Mouse (Mus musculus): Measurements from ENCODE around the gene Itga6. TPM values are rescaled to one million over a fixed set of nuclear protein-coding genes. Genes with fewer than 3 reads are reported as not detected.
"Not testable (repeated sequence)": the region's sequence is repeated elsewhere in the genome, so short reads cannot be mapped to it uniquely, and the experiment has no call there.

Itga6 gene
- polyA plus RNA-seq, 1 experiment = 160 TPM

DNA sequence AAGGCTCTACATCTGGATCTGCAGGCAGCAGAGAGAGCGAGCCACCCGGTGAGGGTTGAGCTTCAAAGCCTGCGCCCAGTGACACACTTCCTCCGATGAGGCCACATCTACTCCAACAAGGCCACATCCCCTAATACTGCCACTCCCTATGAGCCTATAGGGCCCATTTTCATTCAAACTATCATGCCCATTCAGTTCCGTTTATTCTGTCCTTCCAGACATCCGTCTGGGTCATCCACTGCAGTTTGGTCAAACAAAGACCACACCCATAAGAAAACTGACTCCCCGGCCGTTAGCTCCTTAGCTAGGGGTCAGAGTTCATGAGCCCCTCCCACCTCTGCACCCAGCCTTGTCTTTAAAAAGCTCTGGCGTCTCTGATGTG is 26.4 kb upstream of the Itga6 start:
- peaks cover 16% of the 10 kb centered on the region for H3K4me1 ChIP-seq (ENCODE audit: control insufficient read depth, insufficient read depth, low read length)

DNA sequence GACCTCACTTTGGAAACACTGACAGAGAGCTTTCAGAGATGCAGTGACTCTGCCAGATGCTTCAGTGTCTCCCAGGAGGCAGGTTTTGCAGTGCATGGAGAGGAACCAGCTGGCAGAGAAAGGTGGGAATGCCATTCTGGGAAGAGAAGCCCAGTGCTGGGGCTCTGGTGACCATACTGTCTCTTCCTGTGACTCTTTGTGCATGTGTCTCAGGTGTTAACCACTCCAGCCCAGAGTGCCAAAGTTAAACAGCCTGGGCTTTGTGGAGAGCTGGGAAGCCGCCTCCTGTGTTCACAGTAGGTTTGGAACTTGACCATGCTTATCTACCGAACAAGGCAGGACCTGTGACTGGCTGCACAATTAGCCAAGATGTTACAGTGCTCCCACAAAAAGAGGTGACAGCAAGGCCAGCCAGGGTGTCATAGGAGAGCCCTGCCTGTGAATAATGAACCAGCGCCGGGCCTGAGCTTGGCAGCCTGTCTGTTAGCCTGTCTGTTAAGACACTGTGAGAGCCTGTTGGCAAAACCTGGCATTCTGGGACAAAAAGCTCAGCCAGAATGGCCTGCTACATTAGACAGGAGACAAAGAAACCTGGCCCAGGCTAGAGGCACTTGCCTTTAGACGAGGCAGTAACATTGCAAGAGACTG is 25.9 kb upstream of the Itga6 start:
- peaks cover 16% of the 10 kb centered on the region for H3K4me1 ChIP-seq (ENCODE audit: control insufficient read depth, insufficient read depth, low read length)
- TF ChIP-seq POLR2A (IDR thresholded peaks at IDR 0.05; ENCODE audit: borderline replicate concordance, low read depth, low read length) (no peak), CTCF (IDR thresholded peaks at IDR 0.05; ENCODE audit: low read depth, low read length) (no peak)

More for the DNA sequence above, 26.4 kb upstream of the Itga6 start:
- no peak overlapping the region for H3K27ac ChIP-seq (ENCODE audit: insufficient read depth, low read depth, low read length)
- TF ChIP-seq POLR2A (IDR thresholded peaks at IDR 0.05; ENCODE audit: borderline replicate concordance, low read depth, low read length) (no peak), CTCF (IDR thresholded peaks at IDR 0.05; ENCODE audit: low read depth, low read length) (no peak)
- H3K4me3 ChIP-seq (ENCODE audit: insufficient read depth, low read length) = no peak overlapping the region

DNA sequence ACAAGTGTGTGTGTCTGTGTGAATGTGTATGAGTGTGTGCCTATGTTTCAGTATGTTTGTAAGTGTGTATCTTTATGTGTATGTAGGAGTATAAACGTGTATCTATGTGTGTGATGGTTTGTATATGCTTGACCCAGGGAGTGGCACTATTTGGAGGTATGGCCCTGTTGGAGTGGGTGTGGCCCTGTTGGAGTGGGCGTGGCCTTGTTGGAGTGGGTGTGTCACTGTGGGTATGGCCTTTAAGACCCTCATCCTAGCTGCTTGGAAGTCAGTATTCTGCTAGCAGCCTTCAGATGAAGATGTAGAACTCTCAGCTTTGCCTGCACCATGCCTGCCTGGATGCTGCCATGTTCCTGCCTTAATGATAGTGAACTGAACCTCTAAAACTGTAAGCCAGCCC is 24.9 kb upstream of the Itga6 start:
- H3K4me1 ChIP-seq (ENCODE audit: control insufficient read depth, insufficient read depth, low read length) = peaks cover 16% of the 10 kb centered on the region
- not testable (repeated sequence) for H3K4me3 ChIP-seq (ENCODE audit: insufficient read depth, low read length); H3K27ac ChIP-seq (ENCODE audit: insufficient read depth, low read depth, low read length)

More for the DNA sequence above, 25.9 kb upstream of the Itga6 start:
- H3K27ac ChIP-seq (ENCODE audit: insufficient read depth, low read depth, low read length) = no peak overlapping the region
- no peak overlapping the region for H3K4me3 ChIP-seq (ENCODE audit: insufficient read depth, low read length)

DNA sequence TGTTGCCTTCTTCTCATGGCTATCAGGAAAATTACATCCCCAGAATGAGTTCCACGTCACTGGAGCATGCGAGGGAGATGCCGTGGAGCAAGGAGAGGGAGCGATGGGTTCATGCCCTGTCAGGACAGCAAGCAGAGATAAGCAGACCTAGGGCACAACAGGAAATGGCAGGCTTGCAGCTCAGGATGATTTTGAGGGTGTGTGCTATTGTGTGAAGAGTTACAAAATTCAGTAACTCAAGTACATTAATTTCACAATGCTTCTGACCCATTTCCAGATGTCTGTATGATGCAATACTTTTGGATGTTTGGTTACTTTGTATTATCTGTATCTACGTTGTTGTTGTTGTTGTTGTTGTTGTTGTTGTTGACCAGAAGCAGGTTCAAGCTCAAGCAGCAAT is 22.5 kb upstream of the Itga6 start:
- no peak overlapping the region for H3K27ac ChIP-seq (ENCODE audit: insufficient read depth, low read depth, low read length)
- H3K4me1 ChIP-seq (ENCODE audit: control insufficient read depth, insufficient read depth, low read length) = peaks cover 16% of the 10 kb centered on the region
- no peak overlapping the region for H3K4me3 ChIP-seq (ENCODE audit: insufficient read depth, low read length)
- TF ChIP-seq CTCF (IDR thresholded peaks at IDR 0.05; ENCODE audit: low read depth, low read length) = no peak
- no peak for TF ChIP-seq POLR2A (IDR thresholded peaks at IDR 0.05; ENCODE audit: borderline replicate concordance, low read depth, low read length)

DNA sequence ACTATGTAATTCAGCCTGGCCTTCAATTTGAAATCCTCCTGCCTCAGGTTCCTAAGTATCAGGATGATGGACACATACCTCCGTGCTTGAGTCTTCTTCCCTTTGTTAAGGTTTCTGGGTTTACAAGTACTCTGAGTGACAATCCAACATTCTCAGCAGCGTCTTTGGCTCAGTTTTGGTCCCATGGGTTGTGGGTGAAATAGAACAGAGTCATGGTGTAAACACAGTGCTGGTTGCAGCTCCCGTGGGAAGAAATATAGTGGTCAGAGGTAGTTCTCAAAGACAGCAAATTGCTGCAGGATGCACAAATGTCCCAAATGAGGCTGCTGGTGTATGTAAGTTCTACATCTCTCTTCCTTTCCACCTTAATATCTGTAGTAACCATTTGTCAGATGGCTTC is 21.8 kb upstream of the Itga6 start:
- peaks cover 16% of the 10 kb centered on the region for H3K4me1 ChIP-seq (ENCODE audit: control insufficient read depth, insufficient read depth, low read length)
- no peak for TF ChIP-seq POLR2A (IDR thresholded peaks at IDR 0.05; ENCODE audit: borderline replicate concordance, low read depth, low read length)
- TF ChIP-seq CTCF (IDR thresholded peaks at IDR 0.05; ENCODE audit: low read depth, low read length) = no peak

DNA sequence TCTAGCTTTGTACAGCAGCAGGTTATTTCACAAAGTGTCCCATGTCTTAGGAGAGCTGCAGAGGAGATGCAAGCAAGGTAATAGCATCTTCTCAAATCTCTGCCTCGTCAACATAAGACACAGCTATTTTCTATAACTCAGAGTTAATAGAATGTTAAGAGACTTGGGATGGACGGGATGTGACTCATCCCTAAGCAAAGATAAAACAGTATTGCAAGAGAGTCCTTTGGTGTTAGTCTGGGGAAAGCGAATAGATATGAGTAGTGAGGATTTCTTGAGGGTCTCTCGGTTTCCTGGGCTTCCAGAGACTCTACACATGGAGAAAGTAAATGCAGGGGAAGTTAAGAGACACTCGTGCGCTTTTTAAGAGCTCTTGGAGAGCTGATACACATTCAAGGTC is 21.4 kb upstream of the Itga6 start:
- no peak for TF ChIP-seq CTCF (IDR thresholded peaks at IDR 0.05; ENCODE audit: low read depth, low read length)
- TF ChIP-seq POLR2A (IDR thresholded peaks at IDR 0.05; ENCODE audit: borderline replicate concordance, low read depth, low read length) = no peak
- Histone ChIP-seq H3K27ac (ENCODE audit: insufficient read depth, low read depth, low read length) (no peak overlapping the region), H3K4me3 (ENCODE audit: insufficient read depth, low read length) (no peak overlapping the region), H3K4me1 (ENCODE audit: control insufficient read depth, insufficient read depth, low read length) (peaks cover 16% of the 10 kb centered on the region)

More for the DNA sequence above, 21.8 kb upstream of the Itga6 start:
- no peak overlapping the region for H3K27ac ChIP-seq (ENCODE audit: insufficient read depth, low read depth, low read length)
- H3K4me3 ChIP-seq (ENCODE audit: insufficient read depth, low read length) = no peak overlapping the region

DNA sequence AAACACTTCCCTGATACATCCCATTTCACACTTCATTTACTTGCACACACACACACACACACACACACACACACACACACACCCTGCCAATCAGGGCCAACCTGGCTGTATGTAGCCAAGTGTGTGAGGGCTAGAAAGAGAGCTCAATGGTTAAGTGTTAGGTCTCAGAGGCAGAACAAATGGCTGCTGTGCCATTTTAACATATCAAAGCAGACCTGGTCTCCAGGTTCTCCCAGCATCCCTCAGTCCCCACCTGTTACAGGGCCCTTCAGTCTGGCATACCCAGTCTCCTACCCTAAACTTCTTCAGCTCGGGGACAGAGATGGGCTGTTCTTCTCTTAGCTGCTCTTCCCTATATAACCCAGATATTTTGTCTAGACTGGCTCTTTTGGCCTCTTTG is 20.0 kb upstream of the Itga6 start:
- no peak overlapping the region for H3K27ac ChIP-seq (ENCODE audit: insufficient read depth, low read depth, low read length)
- H3K4me3 ChIP-seq (ENCODE audit: insufficient read depth, low read length) = no peak overlapping the region
- no peak for TF ChIP-seq CTCF (IDR thresholded peaks at IDR 0.05; ENCODE audit: low read depth, low read length)
- no peak for TF ChIP-seq POLR2A (IDR thresholded peaks at IDR 0.05; ENCODE audit: borderline replicate concordance, low read depth, low read length)
- peaks cover 18% of the 10 kb centered on the region for H3K4me1 ChIP-seq (ENCODE audit: control insufficient read depth, insufficient read depth, low read length)

DNA sequence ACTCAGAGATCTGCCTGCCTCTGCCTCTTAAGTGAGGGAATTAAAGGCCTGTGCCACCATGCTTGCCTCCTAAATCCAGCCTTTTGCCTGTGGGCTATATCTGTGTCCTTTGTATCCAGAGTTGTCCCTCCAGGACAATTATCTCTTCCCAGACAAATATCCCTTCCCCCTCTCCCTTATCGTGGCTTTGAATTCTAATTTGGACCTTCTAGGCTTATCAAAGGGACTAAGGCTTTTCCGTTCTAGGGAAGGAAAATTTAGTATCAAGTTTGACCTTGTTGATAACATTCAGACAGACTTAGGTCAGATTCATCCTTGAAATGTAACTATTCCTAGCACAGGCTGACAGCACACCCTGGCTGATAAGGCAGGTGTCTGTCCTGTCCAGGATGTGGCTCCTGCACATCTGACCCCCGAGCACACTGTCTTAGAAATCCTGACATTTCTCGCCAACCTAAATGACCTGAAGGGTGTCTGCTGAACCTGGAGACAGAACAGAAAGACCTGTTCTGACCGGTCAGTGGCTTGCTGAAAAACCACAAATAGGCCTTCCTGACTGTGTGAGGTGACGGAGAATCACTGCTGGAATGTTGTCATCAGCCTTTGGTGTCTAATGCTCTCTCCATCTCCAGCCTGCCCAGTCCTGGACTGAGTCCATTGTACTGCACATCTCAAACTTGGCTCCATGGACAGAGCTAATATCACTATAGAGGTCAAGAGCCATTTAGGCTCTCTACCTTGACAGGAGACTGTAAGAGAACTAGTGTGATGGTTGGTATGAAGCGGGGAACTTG is 18.3 kb upstream of the Itga6 start:
- TF ChIP-seq POLR2A (IDR thresholded peaks at IDR 0.05; ENCODE audit: borderline replicate concordance, low read depth, low read length) (no peak), CTCF (IDR thresholded peaks at IDR 0.05; ENCODE audit: low read depth, low read length) (no peak)
- H3K4me3 ChIP-seq (ENCODE audit: insufficient read depth, low read length) = no peak overlapping the region
- H3K4me1 ChIP-seq (ENCODE audit: control insufficient read depth, insufficient read depth, low read length) = peaks cover 24% of the 10 kb centered on the region
- no peak overlapping the region for H3K27ac ChIP-seq (ENCODE audit: insufficient read depth, low read depth, low read length)

DNA sequence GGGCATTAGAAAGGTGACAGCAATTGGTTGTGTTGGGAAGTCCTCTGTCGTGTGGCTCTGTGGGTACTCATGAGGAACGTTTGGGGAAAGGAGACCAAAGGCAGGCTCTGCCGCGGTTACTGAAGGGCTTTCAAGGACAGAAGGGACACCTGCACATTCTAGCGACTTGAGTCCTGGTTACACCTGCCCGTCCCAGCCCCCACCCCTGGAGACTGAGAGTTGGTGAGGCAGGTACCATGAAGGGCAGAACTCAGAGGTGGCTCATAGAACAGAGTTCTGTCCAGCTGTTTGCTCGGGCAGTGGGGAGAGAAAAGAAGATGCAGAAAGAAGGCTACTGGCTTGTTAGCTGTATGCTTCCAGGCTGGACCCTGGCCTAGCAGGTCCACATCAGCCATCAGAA is 17.1 kb upstream of the Itga6 start:
- no peak for TF ChIP-seq CTCF (IDR thresholded peaks at IDR 0.05; ENCODE audit: low read depth, low read length)
- no peak for TF ChIP-seq POLR2A (IDR thresholded peaks at IDR 0.05; ENCODE audit: borderline replicate concordance, low read depth, low read length)
- no peak overlapping the region for H3K4me3 ChIP-seq (ENCODE audit: insufficient read depth, low read length)
- H3K27ac ChIP-seq (ENCODE audit: insufficient read depth, low read depth, low read length) = no peak overlapping the region
- H3K4me1 ChIP-seq (ENCODE audit: control insufficient read depth, insufficient read depth, low read length) = peaks cover 15% of the 10 kb centered on the region

DNA sequence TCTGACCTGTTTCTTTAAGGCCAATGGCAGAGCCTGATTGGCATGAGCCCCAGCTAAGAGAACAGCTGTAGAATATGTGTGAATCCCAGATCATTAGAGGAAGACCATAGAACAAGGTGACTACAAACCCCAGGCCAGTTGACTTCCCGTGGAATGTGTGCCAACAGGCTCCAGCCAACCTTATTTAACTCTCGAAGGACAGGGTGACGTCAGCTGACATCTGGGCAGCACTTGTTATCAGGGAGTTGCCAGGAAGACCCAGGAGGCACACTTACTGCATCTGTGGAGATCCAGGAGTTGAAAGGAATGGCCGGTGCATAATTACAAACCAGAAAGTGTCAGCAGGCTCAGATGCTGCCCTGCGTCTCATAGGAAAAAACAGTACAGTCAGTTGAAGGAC is 16.6 kb upstream of the Itga6 start:
- Histone ChIP-seq H3K4me3 (ENCODE audit: insufficient read depth, low read length) (no peak overlapping the region), H3K4me1 (ENCODE audit: control insufficient read depth, insufficient read depth, low read length) (peaks cover 11% of the 10 kb centered on the region), H3K27ac (ENCODE audit: insufficient read depth, low read depth, low read length) (no peak overlapping the region)
- TF ChIP-seq CTCF (IDR thresholded peaks at IDR 0.05; ENCODE audit: low read depth, low read length) = no peak
- no peak for TF ChIP-seq POLR2A (IDR thresholded peaks at IDR 0.05; ENCODE audit: borderline replicate concordance, low read depth, low read length)
